Mouse (Mus musculus) ES-E14 (cell line): Measurements from ENCODE around the gene Papss1. TPM values are rescaled to one million over a fixed set of nuclear protein-coding genes. Genes with fewer than 3 reads are reported as not detected.

Source experiments
- DNase-seq: peaks from one replicate; pipeline ENCODE4 v3.0.0-alpha.2; 2013; ENCODE audit warnings: low read depth, low spot score
- H3K27ac ChIP-seq: 2 replicates; pipeline ENCODE4 v1.5.1; 2012; ENCODE audit warnings: low read depth, mild to moderate bottlenecking, low read length, moderate library complexity, mixed read lengths; ENCODE audit not compliant: poor library complexity, insufficient read depth, severe bottlenecking
- H3K36me3 ChIP-seq: 2 replicates; pipeline ENCODE4 v1.6.1; 2012; ENCODE audit warnings: mild to moderate bottlenecking, low read length, moderate library complexity, mixed read lengths; ENCODE audit not compliant: control insufficient read depth, poor library complexity, insufficient read depth, severe bottlenecking
- H3K4me1 ChIP-seq, 2 experiments: fragments of 150-350 bp in 1 of 2; sonication (generic) in 1 of 2; 2 replicates each; pipeline ENCODE4 v1.6.1; 2012; ENCODE audit warnings: low read length in 2 of 2, mild to moderate bottlenecking in 1 of 2, mixed read lengths in 1 of 2; ENCODE audit not compliant: control insufficient read depth in 2 of 2, insufficient read depth in 2 of 2, poor library complexity in 1 of 2
- H3K4me3 ChIP-seq, 2 experiments: fragments of 150-350 bp in 1 of 2; sonication (generic) in 1 of 2; 2 replicates each; pipeline ENCODE4 v1.5.1; 2012; ENCODE audit warnings: low read length in 2 of 2, low read depth in 1 of 2, mild to moderate bottlenecking in 1 of 2, mixed read lengths in 1 of 2; ENCODE audit not compliant: insufficient read depth in 1 of 2, poor library complexity in 1 of 2, severe bottlenecking in 1 of 2
- H3K9ac ChIP-seq: 2 replicates; pipeline ENCODE4 v1.6.1; 2012; ENCODE audit warnings: low read depth, mild to moderate bottlenecking, low read length, mixed read lengths; ENCODE audit not compliant: poor library complexity, insufficient read depth, severe bottlenecking
- H3K9me3 ChIP-seq: fragments of 150-350 bp; sonication (generic); 2 replicates; pipeline ENCODE4 v1.6.1; 2012; ENCODE audit warnings: low read depth, mild to moderate bottlenecking, low read length; ENCODE audit not compliant: control insufficient read depth, insufficient read depth
- CHD2 ChIP-seq: IDR thresholded peaks from 2 replicates; pipeline ENCODE4 v1.6.1; 2014; ENCODE audit warnings: mild to moderate bottlenecking, low read depth, low read length, inconsistent platforms
- HCFC1 ChIP-seq: IDR thresholded peaks from 2 replicates; pipeline ENCODE4 v1.6.1; 2012; ENCODE audit warnings: low read length, inconsistent platforms, borderline replicate concordance; ENCODE audit not compliant: insufficient read depth
- MAFK ChIP-seq: IDR thresholded peaks from 2 replicates; pipeline ENCODE4 v1.6.1; 2014; ENCODE audit warnings: mild to moderate bottlenecking, low read depth, low read length, inconsistent platforms; ENCODE audit not compliant: insufficient read depth
- ZC3H11A ChIP-seq: IDR thresholded peaks from 2 replicates; pipeline ENCODE4 v1.6.1; 2012; ENCODE audit warnings: low read depth, mild to moderate bottlenecking, inconsistent platforms, low read length, borderline replicate concordance
- ZNF384 ChIP-seq: IDR thresholded peaks from 2 replicates; pipeline ENCODE4 v1.6.1; 2012; ENCODE audit warnings: low read depth, low read length, inconsistent platforms
- in situ Hi-C, 2 experiments: fragments of 600-800 bp; cut with MboI; formaldehyde crosslinking; loops; one replicate each; pipeline ENCODE4 v1.15.1; 2025; ENCODE audit warnings: low sequenced_read_pairs in 2 of 2, inconsistent platforms in 1 of 2; ENCODE audit not compliant: unreplicated experiment in 2 of 2
- total RNA-seq: library from RNA; depleted of rRNA; stranded (reverse); fragments of 300-350 nt; gene quantifications from 2 replicates; pipeline ENCODE4 v1.2.3, GENCODE M21; 2012

The Papss1 gene
- total RNA-seq, 1 experiment: 12.8 TPM

DNA sequence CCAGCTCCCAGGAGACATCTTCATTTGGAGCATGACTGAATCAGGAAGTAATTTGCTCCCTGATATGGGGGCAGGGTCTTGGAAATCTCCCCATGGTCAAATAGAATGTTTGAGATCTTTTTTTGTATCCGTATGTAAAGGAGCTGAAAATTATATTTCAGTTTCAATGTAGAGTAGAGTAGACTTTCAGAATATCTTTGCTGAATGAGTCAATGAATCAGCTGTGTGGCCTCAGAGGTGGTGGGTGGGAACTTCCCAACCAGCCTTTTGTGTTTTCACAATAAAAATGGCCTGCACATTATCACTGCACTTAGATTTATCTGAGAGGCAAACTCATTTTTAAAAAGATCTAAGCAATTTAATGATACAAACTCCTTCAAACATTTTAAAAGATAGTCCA is 58.6 kb downstream of the Papss1 start:
- H3K4me1 ChIP-seq: peaks cover 0 to 6% of the 10 kb centered on the region in 2 experiments; a peak in 2 of 4 replicates
- TF ChIP-seq ZNF384: no peak
- TF ChIP-seq CHD2: no peak
- no peak for TF ChIP-seq ZC3H11A
- no peak for TF ChIP-seq HCFC1
- no peak for TF ChIP-seq MAFK
- no peaks in the 10 kb centered on the region for H3K9me3 ChIP-seq
- in situ Hi-C loops: no loop called here
- DNase-seq: no peak
- no peak overlapping the region for H3K4me3 ChIP-seq
- H3K9ac ChIP-seq: no peak overlapping the region
- no peak overlapping the region for H3K27ac ChIP-seq
- 0 out of 2 replicates have a peak, but pooled peaks cover 2% of the 10 kb centered on the region for H3K36me3 ChIP-seq

DNA sequence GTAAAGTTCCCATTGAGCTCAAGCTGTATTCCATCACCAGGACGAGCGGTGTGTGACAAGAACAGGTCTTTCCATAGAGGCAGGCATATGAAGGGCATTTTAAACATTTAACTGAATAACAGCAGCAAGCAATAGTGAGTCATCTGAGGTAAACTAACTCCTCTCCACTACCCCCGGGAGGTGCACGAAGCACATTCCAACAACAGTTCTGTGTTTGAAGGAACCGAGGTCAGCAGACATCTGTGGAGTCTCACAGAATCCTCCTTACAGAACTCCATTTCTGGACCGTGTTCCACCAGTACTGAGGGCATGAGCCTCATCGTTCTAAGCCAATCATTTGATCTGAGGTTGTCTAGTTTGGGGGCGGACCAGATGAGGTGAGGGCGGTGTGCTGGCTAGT is 59.5 kb downstream of the Papss1 start:
- no peak overlapping the region for H3K9ac ChIP-seq
- in situ Hi-C loops: no loop called here
- H3K9me3 ChIP-seq: no peaks in the 10 kb centered on the region
- DNase-seq: no peak
- 0 out of 2 replicates have a peak, but pooled peaks cover 2% of the 10 kb centered on the region for H3K36me3 ChIP-seq
- no peak for TF ChIP-seq MAFK
- no peak for TF ChIP-seq HCFC1
- no peak for TF ChIP-seq ZC3H11A
- TF ChIP-seq CHD2: no peak
- TF ChIP-seq ZNF384: no peak
- H3K27ac ChIP-seq: no peak overlapping the region
- H3K4me1 ChIP-seq: peaks cover 0 to 6% of the 10 kb centered on the region in 2 experiments; a peak in 2 of 4 replicates
- H3K4me3 ChIP-seq: no peak overlapping the region

GRCm38 (mm10) chr3:131627476-131627875 is 62.9 kb downstream of the Papss1 start:
- Histone ChIP-seq H3K36me3 (no peaks in the 10 kb centered on the region; the same call in 1 of the 2 replicates), H3K9ac (no peak overlapping the region), H3K9me3 (no peaks in the 10 kb centered on the region), H3K27ac (no peak overlapping the region; the same call in 1 of the 2 replicates), H3K4me3 (no peak overlapping the region), H3K4me1 (peaks cover 0 to 6% of the 10 kb centered on the region in 2 experiments; a peak in 2 of 4 replicates)
- in situ Hi-C loops: no loop called here
- DNase-seq: no peak
- no peak for TF ChIP-seq ZNF384

DNA sequence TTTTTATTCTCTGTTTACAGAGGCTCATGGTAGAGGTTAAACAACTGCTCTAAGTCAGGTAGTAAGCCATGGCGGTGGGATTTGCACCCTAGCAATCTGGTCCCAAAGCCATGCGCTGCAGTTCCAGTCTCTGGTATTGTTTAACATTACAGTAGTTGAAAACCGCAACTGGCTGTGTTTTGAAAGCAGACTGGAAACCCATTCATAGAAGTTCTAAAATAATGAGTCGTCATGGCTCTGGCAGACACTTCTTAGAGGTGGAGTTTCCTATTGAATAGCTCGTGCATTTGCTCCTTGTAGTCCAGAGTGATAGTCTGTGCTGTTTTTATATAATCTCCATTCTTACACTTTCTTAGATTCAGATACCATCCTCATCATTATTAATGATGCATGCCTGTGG is 63.7 kb downstream of the Papss1 start:
- Histone ChIP-seq H3K9ac (no peak overlapping the region), H3K36me3 (no peaks in the 10 kb centered on the region; the same call in 1 of the 2 replicates), H3K4me3 (no peak overlapping the region), H3K27ac (no peak overlapping the region), H3K4me1 (peaks cover 0 to 6% of the 10 kb centered on the region in 2 experiments; a peak in 2 of 4 replicates), H3K9me3 (no peaks in the 10 kb centered on the region)
- DNase-seq: no peak
- TF ChIP-seq MAFK (no peak), HCFC1 (no peak), CHD2 (no peak), ZNF384 (no peak), ZC3H11A (no peak)
- in situ Hi-C loops: no loop called here

- in situ Hi-C loops: no loop called here
- no peak for DNase-seq
- Histone ChIP-seq H3K4me1 (peaks cover 0 to 6% of the 10 kb centered on the region in 2 experiments; a peak in 2 of 4 replicates), H3K36me3 (no peaks in the 10 kb centered on the region; the same call in 1 of the 2 replicates), H3K9ac (no peak overlapping the region), H3K4me3 (no peak overlapping the region), H3K9me3 (no peaks in the 10 kb centered on the region), H3K27ac (no peak overlapping the region)
- TF ChIP-seq MAFK: no peak
- TF ChIP-seq ZNF384: no peak
- no peak for TF ChIP-seq HCFC1
- no peak for TF ChIP-seq ZC3H11A
- no peak for TF ChIP-seq CHD2
These were observed 64.4 kb downstream of the Papss1 start for GRCm38 (mm10) chr3:131628931-131629330.
